Mouse (Mus musculus) kidney, adult 2 months (tissue): Measurements from ENCODE around the gene Pcgf2.

Experiments
- CTCF ChIP-seq: fragments of 200-500 bp; conservative IDR thresholded peaks from 2 replicates; pipeline ENCODE4 v1.5.1; 2011; ENCODE audit warnings: low read depth, mild to moderate bottlenecking, control low read depth, low read length, moderate library complexity, mixed read lengths; ENCODE audit not compliant: insufficient read depth, insufficient read length
- POLR2A ChIP-seq: fragments of 200-500 bp; IDR thresholded peaks from one replicate; pipeline ENCODE4 v1.6.1; 2011; ENCODE audit warnings: low read depth, low read length, control low read depth

DNA sequence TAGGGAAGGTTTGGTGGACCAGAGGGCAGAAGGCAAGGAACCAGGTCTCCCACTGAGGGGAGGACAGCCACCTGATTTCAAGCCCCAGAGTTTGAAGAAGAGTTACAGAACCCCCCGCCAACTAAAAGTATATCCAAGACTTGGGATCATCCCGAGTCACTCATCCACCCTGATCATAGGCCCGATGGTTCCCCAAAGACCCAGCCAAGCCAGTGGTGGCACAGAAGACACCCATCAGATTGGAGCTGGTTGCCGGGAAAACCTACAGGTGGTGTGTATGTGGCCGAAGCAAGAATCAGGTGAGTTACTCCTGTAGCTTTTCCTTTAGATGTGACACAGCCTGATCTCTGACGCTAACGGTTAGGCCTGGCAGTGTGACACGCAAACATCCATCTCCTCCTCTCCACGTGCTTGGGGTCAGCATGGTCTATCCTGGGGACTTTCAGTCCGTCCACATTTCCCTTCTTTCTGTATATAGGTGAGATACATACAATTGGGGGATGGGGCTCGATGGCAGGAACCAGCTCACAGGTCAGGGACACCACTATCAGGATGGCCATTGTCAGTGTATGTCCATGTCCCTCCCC is 13.9 kb downstream of the Pcgf2 start:
- no peak for TF ChIP-seq CTCF
- TF ChIP-seq POLR2A = no peak
